Mouse (Mus musculus) CD4-positive helper T cell, adult 2 months (primary cell): ENCODE results near the gene Zfp239.

Source experiments
- DNase-seq: peaks from one replicate; pipeline ENCODE4 v3.0.0-alpha.2; 2012; ENCODE audit warnings: low read depth, missing footprints, low spot score

The Zfp239 gene

GRCm38 (mm10) chr6:117907301-117907978 lies 45.5 kb downstream of the Zfp239 start:
- peak; percentile 98 for DNase-seq

- no peak for DNase-seq
Measured at GRCm38 (mm10) chr6:117907979-117908355, 46.1 kb downstream of the Zfp239 start.

- DNase-seq = peak; percentile 49
Measured at GRCm38 (mm10) chr6:117908424-117908900, 46.6 kb downstream of the Zfp239 start.

- no peak for DNase-seq
Measured at GRCm38 (mm10) chr6:117910120-117910661, 48.3 kb downstream of the Zfp239 start.

- DNase-seq = no peak
Measured at GRCm38 (mm10) chr6:117914541-117914940, 52.6 kb downstream of the Zfp239 start.

- no peak for DNase-seq
Measured at GRCm38 (mm10) chr6:117916205-117916736, 54.4 kb downstream of the Zfp239 start.

GRCm38 (mm10) chr6:117916737-117917426 lies 55.0 kb downstream of the Zfp239 start:
- peak; percentile 92 for DNase-seq

GRCm38 (mm10) chr6:117917576-117917975 lies 55.7 kb downstream of the Zfp239 start:
- DNase-seq = peak; percentile 86

GRCm38 (mm10) chr6:117918043-117918442 lies 56.1 kb downstream of the Zfp239 start:
- DNase-seq = no peak

- DNase-seq = peak; percentile 79
Measured at GRCm38 (mm10) chr6:117920659-117921640, 59.0 kb downstream of the Zfp239 start.

- DNase-seq = no peak
Measured at GRCm38 (mm10) chr6:117922041-117922440, 60.1 kb downstream of the Zfp239 start.
